Mouse (Mus musculus): ENCODE data around the gene Ddx18.

- no peak for TF ChIP-seq POLR2A (IDR thresholded peaks at IDR 0.05; ENCODE audit: extremely low read depth, insufficient read depth, low read length)
- TF ChIP-seq CTCF (IDR thresholded peaks at IDR 0.05; ENCODE audit: extremely low read depth, insufficient read depth, low read length) = no peak
Observed at GRCm38 (mm10) chr1:121577491-121577890, 9.7 kb upstream of the Ddx18 start.

Measured in cortical plate, adult 2 months (tissue).